Mouse (Mus musculus) hindbrain, embryonic 14.5 days (tissue): ENCODE results near the gene Rps6ka4. TPM values are rescaled to one million over a fixed set of nuclear protein-coding genes. Genes with fewer than 3 reads are reported as not detected.
A peak's percentile ranks its signal among the peaks of the same experiment; 100 is the strongest.

Source experiments
- ATAC-seq: fragments of 200-750 bp; cut with Nextera tagmentation; 2 replicates; pipeline ENCODE4 v1.8.0; 2017; ENCODE audit warnings: moderate number of reproducible peaks, mild to moderate bottlenecking, moderate TSS enrichment, moderate library complexity; ENCODE audit not compliant: low FRiP score
- DNase-seq: peaks from one replicate; pipeline ENCODE4 v3.0.0-alpha.2; 2015; ENCODE audit warnings: low spot score
- H3K27ac ChIP-seq: fragments of 300-500 bp; sonication (generic); 2 replicates; pipeline ENCODE4 v1.5.1; 2014; ENCODE audit warnings: mild to moderate bottlenecking, moderate library complexity
- H3K27me3 ChIP-seq: fragments of 300-500 bp; sonication (generic); 2 replicates; pipeline ENCODE4 v1.6.1; 2014; ENCODE audit warnings: mild to moderate bottlenecking, low read length, mixed read lengths; ENCODE audit not compliant: control insufficient read depth, insufficient read depth
- H3K36me3 ChIP-seq: fragments of 300-500 bp; sonication (generic); replicated peaks from 2 replicates; pipeline ENCODE4 v1.6.1; 2014; ENCODE audit not compliant: control insufficient read depth, insufficient read depth
- H3K4me1 ChIP-seq: fragments of 300-500 bp; sonication (generic); replicated peaks from 2 replicates; pipeline ENCODE4 v1.6.1; 2014; ENCODE audit warnings: antibody characterized with exemption, low read length, mixed read lengths; ENCODE audit not compliant: control insufficient read depth, insufficient read depth
- H3K4me2 ChIP-seq: fragments of 300-500 bp; sonication (generic); replicated peaks from 2 replicates; pipeline ENCODE4 v1.6.1; 2014; ENCODE audit warnings: mild to moderate bottlenecking, moderate library complexity
- H3K4me3 ChIP-seq: fragments of 300-500 bp; sonication (generic); replicated peaks from 2 replicates; pipeline ENCODE4 v1.5.1; 2014; ENCODE audit warnings: mild to moderate bottlenecking, low read length
- H3K9ac ChIP-seq: fragments of 300-500 bp; sonication (generic); 2 replicates; pipeline ENCODE4 v1.6.1; 2014
- H3K9me3 ChIP-seq: fragments of 300-500 bp; sonication (generic); 2 replicates; pipeline ENCODE4 v1.6.1; 2016; ENCODE audit warnings: low read length; ENCODE audit not compliant: control insufficient read depth
- WGBS: fragments of 180-500 bp; shearing (Covaris S2); extraction: QIAGEN DNeasy Blood & Tissue Kit; methylation state at CpG from one replicate; pipeline ENCODE4 v1.1.7; 2014; 5-methylcytosine and 5-hydroxymethylcytosine counted together
- polyA plus RNA-seq: library from polyadenylated mRNA; unstranded; fragments of >200 nt; fragmentation: Nextera tagmentation; extraction: Ambion mirVana; gene quantifications from 2 replicates; pipeline ENCODE4 v1.2.1, GENCODE M21; 2014

Gene Rps6ka4
- polyA plus RNA-seq, 1 experiment from 2014 or later, result 10.6 TPM

DNA sequence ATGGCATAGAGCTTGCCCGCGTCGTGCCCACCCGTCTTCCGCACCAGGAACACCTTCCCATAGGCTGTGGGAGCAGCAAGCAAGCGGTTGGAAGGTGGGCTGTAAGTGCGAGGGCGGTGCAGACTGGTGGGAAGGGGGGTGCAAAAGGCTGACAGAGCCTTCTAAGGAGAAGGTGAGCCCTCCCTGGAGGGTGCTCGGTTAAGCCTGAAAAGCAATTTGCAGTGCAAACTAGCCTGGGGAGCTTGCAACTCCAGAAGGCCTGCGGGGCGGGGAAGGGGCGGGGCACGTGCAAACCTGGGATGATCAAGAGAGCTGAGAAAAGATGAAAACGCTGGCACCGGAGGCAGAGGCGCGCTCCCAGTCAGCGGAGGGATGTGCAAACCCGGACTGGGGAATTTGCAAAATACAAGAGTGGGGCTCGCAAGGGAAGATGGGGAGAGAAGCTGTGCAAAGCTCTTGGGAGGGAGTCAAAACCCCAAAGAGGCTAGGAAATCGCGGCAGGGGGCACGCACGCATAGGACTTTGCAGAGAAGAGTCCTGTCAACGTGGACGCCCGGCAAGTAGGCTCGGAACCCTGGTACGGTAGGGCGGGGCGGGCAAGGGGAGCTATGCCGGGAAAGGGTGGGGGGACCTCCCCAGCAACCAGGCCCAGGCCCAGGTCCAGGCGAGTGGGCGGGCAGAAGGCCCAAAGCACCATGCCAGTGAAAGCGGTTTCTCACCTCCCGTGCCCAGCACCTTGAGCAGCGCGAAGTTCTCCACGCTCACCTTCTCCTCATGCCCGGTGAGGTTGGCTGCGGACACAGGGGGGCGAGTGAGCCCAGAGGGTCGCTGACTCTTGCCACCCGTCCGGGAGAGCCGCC, 591 bp downstream of the Rps6ka4 start:
- under 1% methylated on average over 45 of the region's 46 CpGs for WGBS
- H3K4me2 ChIP-seq, result peak overlapping the region; percentile 85
- H3K4me1 ChIP-seq, result 0 out of 2 replicates have a peak, but pooled peaks cover 11% of the 10 kb centered on the region
- H3K9ac ChIP-seq, result peak overlapping the region; percentile 63
- peak; percentile 56 for DNase-seq
- ATAC-seq, result peak; percentile 55; the same call in 1 of the 2 replicates
- H3K36me3 ChIP-seq, result no peaks in the 10 kb centered on the region
- H3K9me3 ChIP-seq, result no peaks in the 10 kb centered on the region
- peak overlapping the region; percentile 55 for H3K4me3 ChIP-seq
- H3K27ac ChIP-seq, result no peak overlapping the region
- peaks cover 42% of the 10 kb centered on the region for H3K27me3 ChIP-seq

DNA sequence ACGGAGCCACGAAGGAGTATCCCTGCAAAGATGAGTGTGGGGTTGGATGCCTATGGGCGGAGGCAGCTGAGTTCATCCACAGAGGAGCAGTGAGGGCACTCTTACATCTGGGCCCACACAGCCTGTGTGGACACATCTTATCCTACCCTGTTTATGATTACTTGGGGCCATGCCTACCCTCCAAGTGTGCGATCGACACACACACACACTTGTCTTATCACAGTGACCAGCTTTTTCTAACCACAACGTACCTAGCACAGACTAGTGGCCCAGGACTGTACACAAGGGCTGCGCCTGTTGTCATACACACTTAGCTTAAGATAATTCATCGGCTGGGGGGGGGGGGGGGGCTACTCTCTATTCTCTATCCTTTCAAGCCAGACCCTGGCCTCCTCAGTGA, 8.1 kb downstream of the Rps6ka4 start:
- WGBS, result 90% methylated on average over 8 of the region's 8 CpGs
- Histone ChIP-seq H3K4me2 (no peak overlapping the region), H3K4me3 (no peak overlapping the region), H3K9ac (no peak overlapping the region), H3K9me3 (no peaks in the 10 kb centered on the region), H3K36me3 (no peaks in the 10 kb centered on the region), H3K27me3 (peaks cover 49% of the 10 kb centered on the region), H3K27ac (no peak overlapping the region), H3K4me1 (peaks cover 24% of the 10 kb centered on the region)
- ATAC-seq (no peak), DNase-seq (no peak)

DNA sequence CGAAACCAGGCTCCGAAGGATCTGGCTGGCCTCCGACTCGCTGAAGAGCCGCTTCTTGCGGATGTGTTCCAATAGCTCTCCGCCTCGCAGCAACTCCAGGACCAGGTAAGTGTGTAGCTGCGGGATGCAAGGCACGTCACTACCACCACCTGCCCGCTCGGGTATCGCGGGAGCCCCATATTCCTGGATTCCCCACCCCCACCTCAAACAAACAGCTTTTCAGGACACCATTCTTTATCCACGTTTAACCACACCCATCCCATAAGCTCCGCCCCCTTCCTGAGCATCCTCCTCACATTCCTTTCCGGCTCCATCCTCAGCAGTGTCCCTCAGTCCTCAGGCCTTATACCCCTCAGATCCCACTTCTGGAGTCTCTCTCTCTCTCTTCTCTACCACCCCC, 9.1 kb downstream of the Rps6ka4 start:
- 3% methylated on average over 17 of the region's 17 CpGs for WGBS
- Histone ChIP-seq H3K27me3 (peaks cover 49% of the 10 kb centered on the region), H3K36me3 (no peaks in the 10 kb centered on the region), H3K4me2 (peak overlapping the region; percentile 52), H3K27ac (no peak overlapping the region), H3K4me1 (peaks cover 24% of the 10 kb centered on the region), H3K9me3 (no peaks in the 10 kb centered on the region), H3K9ac (peak overlapping the region; percentile 62), H3K4me3 (peak overlapping the region; percentile 42)
- DNase-seq (no peak), ATAC-seq (peak; percentile 40; the same call in 1 of the 2 replicates)

DNA sequence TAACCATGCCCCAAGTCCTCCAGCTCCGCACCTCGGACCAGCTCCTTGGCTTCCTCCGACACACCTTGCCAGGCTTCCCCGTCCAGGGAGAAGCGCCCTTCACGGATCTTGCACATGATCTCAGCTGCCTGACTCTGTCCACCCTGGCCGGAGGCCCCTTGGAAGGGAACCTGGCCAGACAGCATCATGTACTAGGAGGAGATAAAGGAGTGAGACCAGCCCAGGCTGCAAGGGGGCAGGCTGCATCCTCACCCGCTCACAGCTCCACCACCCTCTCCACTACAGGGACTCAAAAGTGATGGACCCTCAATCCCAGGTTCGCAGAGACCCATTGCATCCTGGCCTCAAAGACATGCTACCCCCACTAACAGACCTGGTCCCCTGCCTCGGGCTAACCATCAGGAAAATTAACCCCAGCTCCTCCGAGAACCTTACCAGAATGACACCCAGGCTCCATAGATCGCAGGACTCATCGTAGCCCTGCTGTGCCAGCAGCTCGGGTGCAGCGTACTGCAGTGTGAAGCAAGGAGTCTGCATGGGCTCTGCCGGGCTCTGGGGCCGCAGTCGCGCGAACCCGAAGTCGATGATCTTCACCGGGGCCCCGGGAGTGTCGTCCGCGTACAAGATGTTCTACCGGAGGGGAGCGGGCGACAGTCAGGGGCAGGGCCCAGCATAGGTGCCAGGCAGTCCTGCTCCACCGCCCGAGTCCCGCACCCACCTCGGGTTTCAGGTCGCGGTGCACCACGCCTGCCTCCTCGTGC, 9.7 kb downstream of the Rps6ka4 start:
- WGBS, result 6% methylated on average over 38 of the region's 38 CpGs
- Histone ChIP-seq H3K4me2 (peak overlapping the region; percentile 52), H3K9me3 (no peaks in the 10 kb centered on the region), H3K27ac (no peak overlapping the region), H3K9ac (peak overlapping the region; percentile 62), H3K27me3 (peaks cover 49% of the 10 kb centered on the region), H3K4me3 (peak overlapping the region; percentile 42), H3K4me1 (peaks cover 24% of the 10 kb centered on the region), H3K36me3 (no peaks in the 10 kb centered on the region)
- ATAC-seq, result peak; percentile 51; the same call in 1 of the 2 replicates
- no peak for DNase-seq

DNA sequence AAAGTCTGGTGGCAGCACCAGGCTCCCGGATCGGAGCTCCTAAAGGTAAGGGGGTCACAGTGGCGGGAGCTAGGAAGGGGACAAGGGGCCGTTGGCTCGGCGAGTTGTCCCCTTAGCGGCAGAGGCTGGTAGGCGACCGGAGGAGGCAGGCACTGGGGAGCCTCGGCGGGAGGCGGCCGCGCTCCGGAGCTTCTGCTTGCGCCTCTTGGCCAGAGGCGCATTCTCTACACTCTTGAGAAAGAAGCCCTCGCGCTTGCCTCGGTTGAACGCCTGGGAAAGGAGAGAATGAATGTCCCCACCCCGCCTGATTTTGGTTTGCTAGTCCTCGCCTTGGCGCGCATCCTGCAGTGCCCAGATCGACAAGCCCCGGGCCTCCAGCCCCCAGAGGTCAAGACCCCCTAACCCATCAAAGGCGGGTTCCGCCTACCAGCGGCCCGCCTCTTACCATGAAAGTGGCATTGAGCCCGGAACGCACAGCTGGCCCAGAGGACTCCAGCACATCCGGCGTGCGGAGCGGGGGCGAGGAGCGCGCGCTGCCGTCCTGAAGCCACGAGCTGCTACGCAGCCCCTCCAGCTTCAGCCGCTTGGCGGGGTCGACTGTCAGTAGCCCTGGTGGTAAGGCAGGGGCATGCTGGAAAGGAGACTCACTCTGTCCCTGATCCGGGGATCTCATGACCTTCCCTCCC, 10.4 kb downstream of the Rps6ka4 start:
- H3K9ac ChIP-seq, result peak overlapping the region; percentile 62
- peak overlapping the region; percentile 52 for H3K4me2 ChIP-seq
- H3K4me1 ChIP-seq, result peaks cover 24% of the 10 kb centered on the region
- H3K27ac ChIP-seq, result no peak overlapping the region
- DNase-seq, result peak; percentile 44
- H3K27me3 ChIP-seq, result peaks cover 49% of the 10 kb centered on the region
- peak overlapping the region; percentile 42 for H3K4me3 ChIP-seq
- ATAC-seq, result no peak
- H3K36me3 ChIP-seq, result no peaks in the 10 kb centered on the region
- WGBS, result 6% methylated on average over 46 of the region's 48 CpGs
- H3K9me3 ChIP-seq, result no peaks in the 10 kb centered on the region

DNA sequence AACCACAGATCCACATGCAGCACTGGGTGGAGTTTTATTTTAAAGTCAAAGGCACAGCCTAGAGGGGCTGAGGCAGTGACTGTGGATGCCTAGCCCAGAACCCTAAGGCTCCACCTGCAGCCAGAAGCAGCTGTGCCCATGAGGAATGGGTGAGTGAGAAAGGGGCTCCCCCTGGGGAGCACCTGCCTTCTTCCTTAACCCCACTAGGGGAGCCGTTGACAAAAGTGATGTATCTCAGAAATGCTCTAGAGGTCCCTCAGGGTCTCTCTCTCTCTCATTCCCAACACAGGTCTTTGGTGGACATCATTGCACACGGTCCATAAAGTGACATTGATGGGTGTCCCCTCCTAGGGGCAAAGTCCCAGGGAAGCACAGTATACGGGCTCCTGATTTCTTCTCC, 11.4 kb downstream of the Rps6ka4 start:
- WGBS, result 16% methylated on average over 3 of the region's 3 CpGs
- Histone ChIP-seq H3K4me3 (peak overlapping the region; percentile 42; the same call in 1 of the 2 replicates), H3K4me2 (peak overlapping the region; percentile 52), H3K4me1 (peaks cover 24% of the 10 kb centered on the region), H3K9me3 (no peaks in the 10 kb centered on the region), H3K36me3 (no peaks in the 10 kb centered on the region), H3K9ac (no peak overlapping the region), H3K27ac (no peak overlapping the region), H3K27me3 (peaks cover 49% of the 10 kb centered on the region)
- DNase-seq (no peak), ATAC-seq (no peak)

DNA sequence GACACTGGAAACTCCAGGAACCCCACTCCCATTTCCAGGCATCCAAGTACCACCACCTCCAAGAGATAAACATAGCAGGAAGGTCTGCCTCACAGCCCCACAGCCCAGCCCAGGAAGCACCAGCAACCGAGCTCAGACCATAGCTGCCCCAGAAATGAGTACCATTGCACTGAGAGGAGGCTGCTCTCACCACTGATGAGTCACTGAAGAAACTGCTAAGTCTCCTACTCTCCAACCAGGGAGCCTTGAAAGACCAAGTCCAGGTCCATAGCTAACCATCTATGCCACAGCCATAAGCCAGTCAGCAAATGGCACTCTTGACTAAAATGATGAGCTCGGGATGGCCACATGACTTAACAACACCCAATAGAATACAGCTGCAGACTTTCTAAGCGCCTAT, 13.8 kb downstream of the Rps6ka4 start:
- Histone ChIP-seq H3K4me3 (no peak overlapping the region), H3K4me2 (no peak overlapping the region), H3K4me1 (peaks cover 24% of the 10 kb centered on the region), H3K36me3 (no peaks in the 10 kb centered on the region), H3K27me3 (peaks cover 40% of the 10 kb centered on the region), H3K27ac (no peak overlapping the region), H3K9me3 (no peaks in the 10 kb centered on the region), H3K9ac (no peak overlapping the region)
- ATAC-seq (no peak), DNase-seq (no peak)
- WGBS, result 80% methylated on average over 3 of the region's 3 CpGs

DNA sequence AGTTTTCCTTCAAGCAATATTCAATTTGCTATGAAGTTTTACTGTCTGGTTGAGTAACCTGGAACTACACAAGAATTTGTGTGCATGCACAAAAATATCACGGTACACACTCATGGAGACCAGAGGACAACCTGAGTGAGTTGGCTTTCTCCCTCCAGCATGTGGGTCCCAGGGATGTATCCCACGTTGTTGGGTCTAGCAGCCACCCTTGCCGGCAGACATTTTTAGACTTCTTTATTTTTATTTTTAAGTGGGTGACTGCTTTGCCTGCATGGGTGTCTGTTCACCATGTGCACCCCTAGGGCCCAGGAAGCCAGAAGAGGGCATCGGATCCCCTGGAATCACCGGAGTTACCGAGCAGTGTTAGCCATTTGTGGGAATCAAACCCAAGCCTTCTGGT, 15.1 kb downstream of the Rps6ka4 start:
- H3K27ac ChIP-seq, result no peak overlapping the region
- DNase-seq (no peak), ATAC-seq (no peak)
- H3K9me3 ChIP-seq, result no peaks in the 10 kb centered on the region
- H3K27me3 ChIP-seq, result peaks cover 28% of the 10 kb centered on the region
- H3K4me1 ChIP-seq, result peaks cover 12% of the 10 kb centered on the region
- no peaks in the 10 kb centered on the region for H3K36me3 ChIP-seq
- H3K9ac ChIP-seq, result no peak overlapping the region
- no peak overlapping the region for H3K4me2 ChIP-seq
- 89% methylated on average over 6 of the region's 6 CpGs for WGBS
- no peak overlapping the region for H3K4me3 ChIP-seq
